9 mouse cellular contexts compared by ENCODE assay signal in the genomic region with DNA sequence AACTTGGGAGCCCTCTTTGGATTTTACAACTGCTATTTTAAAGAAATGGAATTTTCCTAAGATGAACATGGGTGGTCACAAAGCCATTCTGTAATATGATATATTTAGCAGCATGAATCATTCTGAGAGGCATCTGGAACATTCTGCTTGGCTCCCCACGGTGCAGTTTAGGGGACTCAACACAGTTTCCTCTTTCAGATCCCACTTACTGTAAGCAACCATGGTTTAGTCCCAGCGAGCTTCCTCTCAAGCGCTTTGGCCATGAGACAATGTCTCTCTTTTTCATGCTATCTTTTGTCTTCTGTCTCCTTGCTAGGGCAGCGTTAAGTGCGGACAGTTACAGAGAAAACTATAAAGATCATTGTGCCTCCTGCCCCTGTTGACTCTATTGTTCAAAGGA.
A peak's percentile ranks its signal among the peaks of the same experiment; 100 is the strongest.
DNase-seq lines count a peak whose midpoint lies in the region; ATAC-seq and TF ChIP-seq lines count a peak whose summit lies in the region.
"Had no signal": no experiment of that assay in that cellular context is flagged by ENCODE, and none has a peak within 500 bp of the region (broad histone marks: within the 10 kb centered on the region; RNA-seq: fewer than 3 reads in every experiment).

No protein-coding gene starts in this region.

- no peak for ATAC-seq in forebrain, embryonic 14.5 days
- ATAC-seq in midbrain, postnatal 0 days (ENCODE audit: low FRiP score): no peak
- no peak for ATAC-seq in midbrain, embryonic 14.5 days (ENCODE audit: low FRiP score, low TSS enrichment)

- intact Hi-C loops in heart, postnatal 10 days (cut with DNase I): loop anchor here (5.0 kb wide), 2 partner anchors 142 to 437 kb away; no protein-coding TSS in a partner anchor

- H3K27ac ChIP-seq in forebrain, embryonic 14.5 days (ENCODE audit: low read depth, low read length): no peak overlapping the region
- no peak overlapping the region for H3K27ac ChIP-seq in forebrain, embryonic 10.5 days
- H3K27ac ChIP-seq in midbrain, postnatal 0 days (ENCODE audit: low read depth, low read length): no peak overlapping the region
- H3K27ac ChIP-seq in midbrain, embryonic 10.5 days (replicated peaks): no peak overlapping the region
- no peak overlapping the region for H3K27ac ChIP-seq in midbrain, embryonic 14.5 days (replicated peaks; ENCODE audit: low read depth, low read length)
- H3K27ac ChIP-seq: stomach, embryonic 15.5 days had no signal

- no peak overlapping the region for H3K4me3 ChIP-seq in forebrain, embryonic 14.5 days (ENCODE audit: low read depth, low read length)
- no peak overlapping the region for H3K4me3 ChIP-seq in forebrain, embryonic 10.5 days
- no peak overlapping the region for H3K4me3 ChIP-seq in midbrain, postnatal 0 days (ENCODE audit: low read depth, low read length)
- no peak overlapping the region for H3K4me3 ChIP-seq in midbrain, embryonic 10.5 days
- no peak overlapping the region for H3K4me3 ChIP-seq in midbrain, embryonic 14.5 days (replicated peaks; ENCODE audit: low read depth, low read length)
- H3K4me3 ChIP-seq: stomach, embryonic 15.5 days had no signal

- 85% methylated on average over 5 of the region's 5 CpGs for WGBS in forebrain, embryonic 14.5 days
- WGBS in forebrain, embryonic 10.5 days: 84% methylated on average over 5 of the region's 5 CpGs
- WGBS in midbrain, postnatal 0 days: 69% methylated on average over 5 of the region's 5 CpGs
- WGBS in midbrain, embryonic 10.5 days: 80% methylated on average over 5 of the region's 5 CpGs
- 80% methylated on average over 5 of the region's 5 CpGs for whole genome bisulfite sequencing in midbrain, embryonic 14.5 days

- no peak overlapping the region for H3K9ac ChIP-seq in forebrain, embryonic 14.5 days (ENCODE audit: low read length)
- no peak overlapping the region for H3K9ac ChIP-seq in midbrain, postnatal 0 days (replicated peaks; ENCODE audit: low read length, poor library complexity, severe bottlenecking)
- H3K9ac ChIP-seq in midbrain, embryonic 14.5 days (replicated peaks; ENCODE audit: low read length): no peak overlapping the region
- H3K9ac ChIP-seq: stomach, embryonic 15.5 days had no signal

- 0 out of 2 replicates have a peak, but pooled peaks cover 3% of the 10 kb centered on the region for H3K4me1 ChIP-seq in forebrain, embryonic 14.5 days (ENCODE audit: control insufficient read depth, insufficient read depth, low read length)
- no peaks in the 10 kb centered on the region for H3K4me1 ChIP-seq in forebrain, embryonic 10.5 days
- no peaks in the 10 kb centered on the region for H3K4me1 ChIP-seq in midbrain, postnatal 0 days (ENCODE audit: insufficient read depth, low read length)
- no peaks in the 10 kb centered on the region for H3K4me1 ChIP-seq in midbrain, embryonic 10.5 days
- H3K4me1 ChIP-seq in midbrain, embryonic 14.5 days (ENCODE audit: control insufficient read depth, insufficient read depth, low read length): no peaks in the 10 kb centered on the region
- H3K4me1 ChIP-seq: stomach, embryonic 15.5 days had no signal

- no peaks in the 10 kb centered on the region for H3K36me3 ChIP-seq in forebrain, embryonic 14.5 days (ENCODE audit: control insufficient read depth, insufficient read depth, low read length)
- no peaks in the 10 kb centered on the region for H3K36me3 ChIP-seq in forebrain, embryonic 10.5 days (replicated peaks)
- H3K36me3 ChIP-seq in midbrain, postnatal 0 days (ENCODE audit: insufficient read depth, low read length): no peaks in the 10 kb centered on the region
- no peaks in the 10 kb centered on the region for H3K36me3 ChIP-seq in midbrain, embryonic 10.5 days
- no peaks in the 10 kb centered on the region for H3K36me3 ChIP-seq in midbrain, embryonic 14.5 days (ENCODE audit: control insufficient read depth, insufficient read depth, low read length)
- H3K36me3 ChIP-seq: stomach, embryonic 15.5 days had no signal

- TF ChIP-seq CTCF in midbrain, postnatal 0 days (IDR thresholded peaks at IDR 0.05): no peak

- DNase-seq in forebrain, embryonic 14.5 days (ENCODE audit: low spot score): peak; percentile 5
- DNase-seq in forebrain, embryonic 10.5 days (ENCODE audit: extremely low spot score, low spot score): no peak
- DNase-seq in midbrain, postnatal 0 days (ENCODE audit: low spot score): peak; percentile 5
- DNase-seq in midbrain, embryonic 10.5 days (ENCODE audit: low spot score): no peak
- DNase-seq in heart, postnatal 10 days: peak; percentile 53 to 64
- peak; percentile 30 for DNase-seq in right cerebral cortex, postnatal 14 days
- no peak for DNase-seq in thymus, postnatal 14 days
- no peak for DNase-seq in midbrain, embryonic 14.5 days

- no peaks in the 10 kb centered on the region; the same call in 1 of the 2 replicates for H3K9me3 ChIP-seq in forebrain, embryonic 14.5 days (replicated peaks; ENCODE audit: control insufficient read depth, low read length)
- H3K9me3 ChIP-seq in forebrain, embryonic 10.5 days: no peaks in the 10 kb centered on the region
- H3K9me3 ChIP-seq in midbrain, postnatal 0 days (ENCODE audit: low read length): no peaks in the 10 kb centered on the region
- H3K9me3 ChIP-seq in midbrain, embryonic 10.5 days (replicated peaks): no peaks in the 10 kb centered on the region
- H3K9me3 ChIP-seq in midbrain, embryonic 14.5 days (ENCODE audit: control insufficient read depth, low read length): no peaks in the 10 kb centered on the region
- H3K9me3 ChIP-seq: stomach, embryonic 15.5 days had no signal

- H3K27me3 ChIP-seq in forebrain, embryonic 14.5 days (replicated peaks; ENCODE audit: control insufficient read depth, insufficient read depth, low read length): no peaks in the 10 kb centered on the region
- H3K27me3 ChIP-seq in forebrain, embryonic 10.5 days (ENCODE audit: poor library complexity, severe bottlenecking): no peaks in the 10 kb centered on the region
- no peaks in the 10 kb centered on the region for H3K27me3 ChIP-seq in midbrain, postnatal 0 days (ENCODE audit: insufficient read depth, low read length)
- no peaks in the 10 kb centered on the region for H3K27me3 ChIP-seq in midbrain, embryonic 10.5 days (ENCODE audit: low read depth, poor library complexity, severe bottlenecking)
- H3K27me3 ChIP-seq in midbrain, embryonic 14.5 days (ENCODE audit: control insufficient read depth, insufficient read depth, low read length): no peaks in the 10 kb centered on the region
- H3K27me3 ChIP-seq: stomach, embryonic 15.5 days had no signal

- no peak overlapping the region for H3K4me2 ChIP-seq in forebrain, embryonic 14.5 days (ENCODE audit: low read length)
- no peak overlapping the region for H3K4me2 ChIP-seq in midbrain, postnatal 0 days (ENCODE audit: low read depth, low read length, poor library complexity, severe bottlenecking)
- H3K4me2 ChIP-seq in midbrain, embryonic 14.5 days (ENCODE audit: low read length): no peak overlapping the region
- H3K4me2 ChIP-seq: stomach, embryonic 15.5 days had no signal

Comparison
In these comparisons a context has a peak if more than half of its experiments do, and no peak if none do; other contexts are left out.
1. DNase-seq: peak in forebrain, embryonic 14.5 days (single experiment), midbrain, postnatal 0 days (single experiment), heart, postnatal 10 days (2 of 2) and right cerebral cortex, postnatal 14 days (single experiment); none in forebrain, embryonic 10.5 days (single experiment), midbrain, embryonic 10.5 days (single experiment), thymus, postnatal 14 days (single experiment) and midbrain, embryonic 14.5 days (single experiment).